In the genomic region with DNA sequence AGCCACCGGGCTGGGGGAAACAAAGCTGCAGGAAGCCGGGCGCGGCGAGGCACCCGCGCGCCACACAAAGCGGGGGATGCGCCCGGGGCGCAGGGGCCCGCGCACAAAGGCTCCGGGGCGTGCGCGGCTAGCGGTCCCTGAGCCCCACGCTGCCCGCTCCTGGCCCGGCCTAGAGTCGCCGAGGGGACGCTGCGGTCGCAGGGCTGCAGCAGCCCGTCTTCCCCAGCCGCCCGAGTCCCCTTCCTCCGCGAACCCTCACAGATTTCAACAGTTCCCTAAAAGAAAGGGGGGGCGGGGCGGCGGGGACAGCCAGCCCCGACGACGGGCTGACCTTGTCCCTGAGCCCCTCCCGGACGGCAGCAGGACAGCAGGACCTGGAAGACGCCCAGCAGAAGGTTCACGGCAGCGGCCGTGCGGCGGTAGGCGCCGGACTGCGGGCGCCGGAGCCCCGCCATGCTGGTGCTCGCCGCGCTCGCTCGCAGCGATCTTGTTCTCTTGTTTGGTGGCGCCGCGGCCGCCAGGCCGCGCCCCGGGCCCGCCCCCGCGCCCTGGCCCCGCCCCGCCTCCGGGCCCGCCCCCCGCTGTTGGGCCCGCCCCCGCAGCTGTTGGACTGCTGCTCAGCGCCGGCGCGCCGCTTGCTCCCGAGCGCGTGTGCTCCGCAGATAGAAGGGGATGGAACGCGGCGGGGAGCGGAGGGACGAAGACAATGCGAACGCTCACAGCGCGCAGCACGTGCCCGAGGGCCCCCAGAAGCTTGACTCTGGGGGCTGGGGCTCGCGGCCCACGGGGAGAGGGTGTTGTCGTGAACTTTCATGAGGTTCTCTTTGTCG, we compare ENCODE assay signal across 8 mouse cellular contexts. TPM values are rescaled to one million over a fixed set of nuclear protein-coding genes. Genes with fewer than 3 reads are reported as not detected.
A peak's percentile ranks its signal among the peaks of the same experiment; 100 is the strongest.
DNase-seq lines count a peak whose midpoint lies in the region; ATAC-seq and TF ChIP-seq lines count a peak whose summit lies in the region.

A gene (minus strand): TSS at position 530 of the 830 bp plus-strand sequence.

- H3K9ac ChIP-seq in intestine, postnatal 0 days (ENCODE audit: low read depth, low read length) = peak within 1 kb of the TSS; percentile 78
- H3K9ac ChIP-seq in midbrain, embryonic 12.5 days (replicated peaks) = peak within 1 kb of the TSS; percentile 98

- ATAC-seq in intestine, postnatal 0 days = peak; percentile 95
- ATAC-seq in midbrain, embryonic 12.5 days (ENCODE audit: low FRiP score, low read depth) = peak; percentile 96

- DNase-seq in urinary bladder, adult 18-20 months (ENCODE audit: low spot score in 2 of 2) = peak; percentile 56 to 63
- DNase-seq in urinary bladder, postnatal 10 days (ENCODE audit: low spot score) = no peak
- peak; percentile 95 for DNase-seq in embryo, embryonic 9.5 days (ENCODE audit: extremely low spot score)
- DNase-seq in gonadal fat pad, adult 2 months (ENCODE audit: low read depth) = no peak
- DNase-seq in limb, embryonic 10.5 days (ENCODE audit: low spot score) = peak; percentile 93

- H3K27ac ChIP-seq in intestine, postnatal 0 days (ENCODE audit: low read depth, low read length) = peak within 1 kb of the TSS; percentile 81
- peak within 1 kb of the TSS; percentile 99 for H3K27ac ChIP-seq in limb, embryonic 10.5 days
- H3K27ac ChIP-seq in midbrain, embryonic 12.5 days (replicated peaks) = peak within 1 kb of the TSS; percentile 94
- peak within 1 kb of the TSS; percentile 79 for H3K27ac ChIP-seq in small intestine, adult 2 months (ENCODE audit: insufficient read depth, low read depth, low read length)

- no peaks in the 10 kb centered on the region for H3K27me3 ChIP-seq in intestine, postnatal 0 days (replicated peaks; ENCODE audit: control insufficient read depth, insufficient read depth, low read length)
- H3K27me3 ChIP-seq in limb, embryonic 10.5 days (ENCODE audit: low read depth, poor library complexity, severe bottlenecking) = no peaks in the 10 kb centered on the region
- H3K27me3 ChIP-seq in midbrain, embryonic 12.5 days = peaks cover 5% of the 10 kb centered on the region; the same call in 1 of the 2 replicates
- no peaks in the 10 kb centered on the region for H3K27me3 ChIP-seq in small intestine, adult 2 months (ENCODE audit: control insufficient read depth, insufficient read depth, low read length)

- WGBS in intestine, postnatal 0 days = under 1% methylated on average over 78 of the region's 100 CpGs
- under 1% methylated on average over 81 of the region's 100 CpGs for WGBS in limb, embryonic 10.5 days
- WGBS in midbrain, embryonic 12.5 days = under 1% methylated on average over 92 of the region's 100 CpGs
- 1% methylated on average over 100 of the region's 100 CpGs for WGBS in small intestine, adult 2 months

- peak within 1 kb of the TSS; percentile 76 for H3K4me3 ChIP-seq in intestine, postnatal 0 days (ENCODE audit: low read depth, low read length)
- peak within 1 kb of the TSS; percentile 82 for H3K4me3 ChIP-seq in limb, embryonic 10.5 days
- H3K4me3 ChIP-seq in midbrain, embryonic 12.5 days = peak within 1 kb of the TSS; percentile 92
- peak within 1 kb of the TSS; percentile 98 for H3K4me3 ChIP-seq in small intestine, adult 2 months (ENCODE audit: low read depth, low read length)

- H3K4me1 ChIP-seq in intestine, postnatal 0 days (replicated peaks; ENCODE audit: control insufficient read depth, insufficient read depth, low read length) = 0 out of 2 replicates have a peak, but pooled peaks cover 4% of the 10 kb centered on the region
- peaks cover 31% of the 10 kb centered on the region for H3K4me1 ChIP-seq in limb, embryonic 10.5 days
- H3K4me1 ChIP-seq in midbrain, embryonic 12.5 days = peaks cover 27% of the 10 kb centered on the region
- H3K4me1 ChIP-seq in small intestine, adult 2 months (ENCODE audit: control insufficient read depth, insufficient read depth, insufficient read length, low read length) = peaks cover 7% of the 10 kb centered on the region

- TF ChIP-seq CTCF in intestine, postnatal 0 days (IDR thresholded peaks at IDR 0.05; ENCODE audit: low read depth) = 0 out of 2 replicates have a peak, but pooled peaks have one; percentile 1
- no peak for TF ChIP-seq CTCF in small intestine, adult 2 months (IDR thresholded peaks at IDR 0.05; ENCODE audit: extremely low read depth, insufficient read length, insufficient replicate concordance, low read depth, low read length)

- no peaks in the 10 kb centered on the region for H3K9me3 ChIP-seq in intestine, postnatal 0 days (ENCODE audit: control insufficient read depth)
- no peaks in the 10 kb centered on the region for H3K9me3 ChIP-seq in limb, embryonic 10.5 days (replicated peaks)
- H3K9me3 ChIP-seq in midbrain, embryonic 12.5 days = no peaks in the 10 kb centered on the region

- H3K4me2 ChIP-seq in intestine, postnatal 0 days (replicated peaks; ENCODE audit: low read depth) = peak within 1 kb of the TSS; percentile 99
- H3K4me2 ChIP-seq in midbrain, embryonic 12.5 days (replicated peaks) = peak within 1 kb of the TSS; percentile 87

- no peaks in the 10 kb centered on the region for H3K36me3 ChIP-seq in intestine, postnatal 0 days (ENCODE audit: control insufficient read depth, insufficient read depth)
- peaks cover 27% of the 10 kb centered on the region for H3K36me3 ChIP-seq in limb, embryonic 10.5 days
- H3K36me3 ChIP-seq in midbrain, embryonic 12.5 days = no peaks in the 10 kb centered on the region
- no peaks in the 10 kb centered on the region for H3K36me3 ChIP-seq in small intestine, adult 2 months (ENCODE audit: control insufficient read depth, insufficient read depth, low read length)

- TF ChIP-seq POLR2A in small intestine, adult 2 months (IDR thresholded peaks at IDR 0.05; ENCODE audit: low read depth, low read length) = peak; percentile 88

RNA-seq across cellular contexts. Expression of the gene that starts here (rescaled TPM):
- polyA plus RNA-seq in gonadal fat pad, adult 2 months (2012; rRNA removed) = 18.8 and 19.0 TPM in 2 replicates
- polyA plus RNA-seq in intestine, postnatal 0 days (2015; fragmentation: Nextera tagmentation; extraction: Ambion mirVana) = 7.5 and 9.6 TPM in 2 replicates
- 79.5 and 84.5 TPM in 2 replicates for polyA plus RNA-seq in limb, embryonic 10.5 days (2016; fragmentation: Nextera tagmentation; extraction: Ambion mirVana)
- polyA plus RNA-seq in midbrain, embryonic 12.5 days (2016; fragmentation: Nextera tagmentation; extraction: Ambion mirVana) = 83.7 and 96.5 TPM in 2 replicates
- 10.3 and 13.2 TPM in 2 replicates for polyA plus RNA-seq in small intestine, adult 2 months (2012; rRNA removed)

Comparison
In these comparisons a context has a peak if more than half of its experiments do, and no peak if none do; other contexts are left out.
1. DNase-seq: peak in urinary bladder, adult 18-20 months (2 of 2), embryo, embryonic 9.5 days (single experiment) and limb, embryonic 10.5 days (single experiment); none in urinary bladder, postnatal 10 days (single experiment) and gonadal fat pad, adult 2 months (single experiment).
2. Peak in every context shown above with its lines, with median percentiles within 50 percentile points of each other: H3K27ac ChIP-seq and H3K4me3 ChIP-seq.